Mouse (Mus musculus) G1E (cell line): ENCODE measurements around the gene Pef1. TPM values are rescaled to one million over a fixed set of nuclear protein-coding genes. Genes with fewer than 3 reads are reported as not detected.

Experiments used
- ATAC-seq: 2 replicates; pipeline ENCODE4 v1.8.0; 2016; ENCODE audit warnings: mild to moderate bottlenecking; ENCODE audit not compliant: insufficient number of reproducible peaks, poor library complexity, low FRiP score, severe bottlenecking; ENCODE audit errors: extremely low read depth
- DNase-seq: peaks from one replicate; pipeline ENCODE4 v3.0.0; 2012; ENCODE audit warnings: low spot score
- H3K27me3 ChIP-seq: 2 replicates; pipeline ENCODE4 v1.6.1; 2012; ENCODE audit warnings: mild to moderate bottlenecking, low read length, inconsistent platforms; ENCODE audit not compliant: insufficient read depth
- H3K36me3 ChIP-seq: replicated peaks from 2 replicates; pipeline ENCODE3; 2012; ENCODE audit warnings: mild to moderate bottlenecking, inconsistent platforms
- H3K4me1 ChIP-seq: 2 replicates; pipeline ENCODE4 v1.6.1; 2012; ENCODE audit warnings: low read depth, low read length, inconsistent platforms, mixed read lengths; ENCODE audit not compliant: insufficient read depth
- H3K4me3 ChIP-seq: 2 replicates; pipeline ENCODE4 v1.5.1; 2012; ENCODE audit warnings: low read depth, mild to moderate bottlenecking, inconsistent platforms, low read length, moderate library complexity, mixed read lengths
- H3K9me3 ChIP-seq: replicated peaks from 2 replicates; pipeline ENCODE4 v1.6.1; 2012; ENCODE audit warnings: inconsistent platforms
- CTCF ChIP-seq: IDR thresholded peaks from 2 replicates; pipeline ENCODE4 v1.5.1; 2012; ENCODE audit warnings: low read depth, low read length, inconsistent platforms, mixed read lengths
- GATA1 ChIP-seq: IDR thresholded peaks from 2 replicates; pipeline ENCODE4 v1.6.1; 2012; ENCODE audit warnings: borderline replicate concordance, low read length, inconsistent platforms, mixed read lengths
- GATA2 ChIP-seq: IDR thresholded peaks from 2 replicates; pipeline ENCODE4 v1.6.1; 2012; ENCODE audit warnings: low read depth, low read length, inconsistent platforms, borderline replicate concordance
- POLR2AphosphoS5 ChIP-seq: IDR thresholded peaks from 2 replicates; pipeline ENCODE4 v1.6.1; 2012; ENCODE audit warnings: low read depth, low read length, inconsistent platforms; ENCODE audit not compliant: insufficient replicate concordance
- TAL1 ChIP-seq: conservative IDR thresholded peaks from 2 replicates; pipeline ENCODE4 v1.6.1; 2012; ENCODE audit warnings: low read depth, low read length, inconsistent platforms, mixed read lengths
- polyA plus RNA-seq: library from polyadenylated mRNA; stranded (reverse); fragments of >175 nt; gene quantifications from 2 replicates; pipeline ENCODE4 v1.2.3, GENCODE M21; 2012
- total RNA-seq, 2 experiments: library from RNA; stranded (forward) in 1 of 2; stranded (reverse) in 1 of 2; fragments of 200-1000 nt in 1 of 2; fragments of >200 nt in 1 of 2; fragmentation: Nextera tagmentation in 1 of 2; gene quantifications; 2 replicates each; pipeline ENCODE4 v1.2.3; 2014 to 2017

Pef1 gene
- total and polyA plus RNA-seq, 3 experiments: 20.9 to 84.6 (median 24.8) TPM

GRCm38 (mm10) chr4:130177087-130177486 is 74.7 kb downstream of the Pef1 start:
- no peak for TF ChIP-seq CTCF
- Histone ChIP-seq H3K4me3 (no peak overlapping the region), H3K4me1 (peaks cover 18% of the 10 kb centered on the region), H3K36me3 (no peaks in the 10 kb centered on the region), H3K9me3 (no peaks in the 10 kb centered on the region), H3K27me3 (peaks cover 42% of the 10 kb centered on the region)
- DNase-seq: no peak
- ATAC-seq: no peak

GRCm38 (mm10) chr4:130177536-130177935 is 75.2 kb downstream of the Pef1 start:
- H3K9me3 ChIP-seq: no peaks in the 10 kb centered on the region
- no peak for TF ChIP-seq TAL1
- TF ChIP-seq CTCF: no peak
- no peak for TF ChIP-seq GATA1
- no peak for TF ChIP-seq POLR2AphosphoS5
- no peak for TF ChIP-seq GATA2
- peaks cover 18% of the 10 kb centered on the region for H3K4me1 ChIP-seq
- no peak for ATAC-seq
- no peak overlapping the region for H3K4me3 ChIP-seq
- peaks cover 40% of the 10 kb centered on the region for H3K27me3 ChIP-seq
- no peak for DNase-seq
- no peaks in the 10 kb centered on the region for H3K36me3 ChIP-seq

Other genes with a start within 250 kb of the Pef1 start
- gene Spocd1, start 173.3 kb upstream of the Pef1 start, total RNA-seq (2014; fragmentation: Nextera tagmentation): not detected in 2 replicates
- not detected in 2 replicates for gene Spocd1, start 173.3 kb upstream of the Pef1 start, total RNA-seq (2017)
- not detected in 2 replicates for gene Spocd1, start 173.3 kb upstream of the Pef1 start, polyA plus RNA-seq
- gene Adgrb2, start 117.7 kb upstream of the Pef1 start, total RNA-seq (2014; fragmentation: Nextera tagmentation): not detected in 2 replicates
- gene Adgrb2, start 117.7 kb upstream of the Pef1 start, total RNA-seq (2017): 0.71 TPM in 1 of 2 replicates, not detected in the other
- gene Adgrb2, start 117.7 kb upstream of the Pef1 start, polyA plus RNA-seq: not detected in 2 replicates
- not detected in 2 replicates for gene Col16a1, start 54.7 kb upstream of the Pef1 start, total RNA-seq (2014; fragmentation: Nextera tagmentation)
- not detected in 2 replicates for gene Col16a1, start 54.7 kb upstream of the Pef1 start, total RNA-seq (2017)
- gene Col16a1, start 54.7 kb upstream of the Pef1 start, polyA plus RNA-seq: 0.08 TPM in 1 of 2 replicates, not detected in the other
- gene Hcrtr1, start 36.8 kb downstream of the Pef1 start, total RNA-seq (2014; fragmentation: Nextera tagmentation): not detected in 2 replicates
- not detected in 2 replicates for gene Hcrtr1, start 36.8 kb downstream of the Pef1 start, total RNA-seq (2017)
- not detected in 2 replicates for gene Hcrtr1, start 36.8 kb downstream of the Pef1 start, polyA plus RNA-seq
- gene Tinagl1, start 72.6 kb downstream of the Pef1 start, total RNA-seq (2014; fragmentation: Nextera tagmentation): 3.2 TPM in 1 of 2 replicates, not detected in the other
- gene Tinagl1, start 72.6 kb downstream of the Pef1 start, total RNA-seq (2017): 0.06 and 0.38 TPM in 2 replicates
- 0.08 and 0.13 TPM in 2 replicates for gene Tinagl1, start 72.6 kb downstream of the Pef1 start, polyA plus RNA-seq
- gene Gm853, start 119.8 kb downstream of the Pef1 start, total RNA-seq (2014; fragmentation: Nextera tagmentation): not detected in 2 replicates
- gene Gm853, start 119.8 kb downstream of the Pef1 start, total RNA-seq (2017): 0.05 TPM in 1 of 2 replicates, not detected in the other
- not detected in 2 replicates for gene Gm853, start 119.8 kb downstream of the Pef1 start, polyA plus RNA-seq
- not detected in 2 replicates for gene Serinc2, start 176.6 kb downstream of the Pef1 start, total RNA-seq (2014; fragmentation: Nextera tagmentation)
- not detected in 2 replicates for gene Serinc2, start 176.6 kb downstream of the Pef1 start, total RNA-seq (2017)
- not detected in 2 replicates for gene Serinc2, start 176.6 kb downstream of the Pef1 start, polyA plus RNA-seq
- not detected in 2 replicates for gene Fabp3, start 206.0 kb downstream of the Pef1 start, total RNA-seq (2014; fragmentation: Nextera tagmentation)
- not detected in 2 replicates for gene Fabp3, start 206.0 kb downstream of the Pef1 start, total RNA-seq (2017)
- not detected in 2 replicates for gene Fabp3, start 206.0 kb downstream of the Pef1 start, polyA plus RNA-seq
- not detected in 2 replicates for gene Gm10570, start 206.1 kb downstream of the Pef1 start, total RNA-seq (2014; fragmentation: Nextera tagmentation)
- not detected in 2 replicates for gene Gm10570, start 206.1 kb downstream of the Pef1 start, total RNA-seq (2017)
- not detected in 2 replicates for gene Gm10570, start 206.1 kb downstream of the Pef1 start, polyA plus RNA-seq